Mouse (Mus musculus): ENCODE measurements around the gene Sfxn5. TPM values are rescaled to one million over a fixed set of nuclear protein-coding genes. Genes with fewer than 3 reads are reported as not detected.

The Sfxn5 gene
- polyA plus RNA-seq, 1 experiment, result 156 TPM

DNA sequence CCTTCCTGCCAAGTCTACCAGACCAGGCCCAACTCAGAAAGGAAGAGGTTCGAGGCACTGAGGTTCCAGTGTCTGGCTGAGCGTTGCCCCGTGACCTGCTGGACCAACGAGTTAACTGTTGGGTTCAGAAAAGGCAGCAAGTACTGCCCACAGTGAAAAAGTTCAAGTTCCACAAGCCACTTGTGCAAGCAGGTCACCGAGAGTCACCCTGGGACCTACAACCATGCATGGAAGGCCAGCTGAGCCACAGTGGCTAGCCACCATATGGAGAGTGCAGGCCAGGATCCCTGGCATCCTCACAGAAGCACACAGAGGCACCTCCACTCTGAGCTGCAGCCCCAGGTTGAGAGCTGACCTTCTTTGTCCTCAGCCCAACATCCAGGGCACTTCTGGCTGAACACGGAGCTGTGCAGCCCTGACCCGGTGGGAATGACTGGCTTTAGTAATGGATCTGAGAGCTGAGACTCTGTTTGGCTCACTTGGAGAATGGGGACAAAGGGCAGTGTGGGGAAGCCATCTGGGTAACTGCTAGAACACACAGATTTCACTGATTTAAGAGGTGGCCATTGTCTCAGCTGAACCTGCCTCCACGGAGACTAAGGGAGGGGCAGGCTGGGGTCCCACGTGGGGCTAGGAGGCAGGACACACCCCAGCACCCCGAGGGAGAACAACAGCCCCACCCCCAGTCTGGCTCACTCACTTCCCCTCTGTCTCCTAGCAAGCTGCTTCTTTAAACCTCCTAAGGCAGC, 39.8 kb downstream of the Sfxn5 start:
- DNase-seq (ENCODE audit: extremely low spot score in 1 of 2, low spot score in 1 of 2), result no peak

DNA sequence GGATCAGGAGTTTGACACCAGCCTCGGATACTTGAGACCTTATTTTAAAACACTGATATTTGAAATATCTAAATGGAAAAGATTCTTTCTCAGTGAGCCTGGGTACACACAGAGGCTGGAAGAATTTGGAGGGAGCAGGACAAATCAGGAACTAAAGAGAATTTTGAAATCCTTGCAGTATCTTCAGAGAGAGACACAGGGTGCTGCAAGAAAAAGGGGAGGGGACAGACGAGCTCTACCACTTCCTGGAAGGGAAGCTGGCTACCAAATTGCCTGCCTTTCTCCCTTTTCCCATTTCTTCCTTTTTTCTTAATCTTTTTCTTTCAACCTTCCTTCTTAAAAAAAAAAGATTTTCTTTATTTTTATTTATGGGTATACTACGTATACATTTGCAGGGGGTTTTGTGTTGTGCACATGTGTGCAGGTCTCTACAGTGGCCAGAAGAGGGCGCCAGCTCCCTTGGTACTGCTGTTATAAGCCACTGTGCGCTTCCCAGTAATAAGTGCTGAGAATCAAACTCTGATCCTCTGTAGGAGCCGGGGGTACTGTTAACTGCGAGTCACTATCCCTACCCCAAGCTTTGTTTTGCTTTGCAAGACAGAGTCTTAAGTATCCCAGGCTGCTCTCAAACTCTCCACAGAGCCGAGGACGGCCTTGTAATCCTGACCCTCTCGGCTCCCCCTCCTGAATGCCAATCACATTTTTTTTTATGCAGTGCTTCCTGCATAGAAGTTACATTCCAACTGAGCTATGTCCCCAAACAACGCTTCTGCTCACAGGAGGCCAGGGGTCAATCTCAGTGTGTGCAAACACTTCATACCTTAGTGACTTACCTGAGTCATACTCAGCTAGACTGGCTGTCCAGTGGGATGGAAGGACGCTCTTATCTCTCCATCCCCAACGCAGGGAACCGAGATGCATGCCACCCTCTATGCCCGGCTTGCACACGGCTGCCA, 42.1 kb downstream of the Sfxn5 start:
- no peak for DNase-seq (ENCODE audit: extremely low spot score in 1 of 2, low spot score in 1 of 2)

DNA sequence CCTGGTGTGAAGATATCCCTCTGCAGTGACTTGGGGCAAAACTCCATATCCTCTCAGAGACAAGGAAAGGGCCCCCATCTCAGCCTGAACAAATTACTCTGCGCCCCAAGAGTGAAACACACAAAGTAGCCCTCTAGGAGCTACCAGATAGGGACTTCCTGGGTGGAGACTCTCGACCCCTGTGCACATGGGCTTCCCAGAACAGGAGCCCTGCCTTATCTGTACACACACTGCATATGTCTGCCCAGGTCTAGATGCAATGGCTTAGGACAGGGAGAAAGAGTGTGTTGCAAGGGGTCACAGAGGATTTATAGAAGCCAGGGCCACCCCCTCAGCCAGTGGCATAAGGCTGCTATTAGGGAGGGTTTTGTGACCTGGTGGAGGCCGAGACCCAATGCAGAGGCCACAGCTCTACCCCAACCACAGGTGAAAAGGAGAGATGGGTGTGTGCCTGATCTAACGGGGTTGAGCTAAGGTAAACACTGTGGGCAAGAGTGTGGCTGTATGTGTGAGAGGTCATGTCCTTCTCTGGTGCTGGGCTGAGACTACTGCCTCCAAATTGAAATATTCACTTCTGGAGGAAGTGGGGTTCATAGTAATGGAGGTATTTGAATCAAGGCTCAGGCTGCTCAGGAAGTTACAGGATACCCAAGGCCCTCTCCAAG, 44.9 kb downstream of the Sfxn5 start:
- DNase-seq (ENCODE audit: extremely low spot score in 1 of 2, low spot score in 1 of 2), result no peak

DNA sequence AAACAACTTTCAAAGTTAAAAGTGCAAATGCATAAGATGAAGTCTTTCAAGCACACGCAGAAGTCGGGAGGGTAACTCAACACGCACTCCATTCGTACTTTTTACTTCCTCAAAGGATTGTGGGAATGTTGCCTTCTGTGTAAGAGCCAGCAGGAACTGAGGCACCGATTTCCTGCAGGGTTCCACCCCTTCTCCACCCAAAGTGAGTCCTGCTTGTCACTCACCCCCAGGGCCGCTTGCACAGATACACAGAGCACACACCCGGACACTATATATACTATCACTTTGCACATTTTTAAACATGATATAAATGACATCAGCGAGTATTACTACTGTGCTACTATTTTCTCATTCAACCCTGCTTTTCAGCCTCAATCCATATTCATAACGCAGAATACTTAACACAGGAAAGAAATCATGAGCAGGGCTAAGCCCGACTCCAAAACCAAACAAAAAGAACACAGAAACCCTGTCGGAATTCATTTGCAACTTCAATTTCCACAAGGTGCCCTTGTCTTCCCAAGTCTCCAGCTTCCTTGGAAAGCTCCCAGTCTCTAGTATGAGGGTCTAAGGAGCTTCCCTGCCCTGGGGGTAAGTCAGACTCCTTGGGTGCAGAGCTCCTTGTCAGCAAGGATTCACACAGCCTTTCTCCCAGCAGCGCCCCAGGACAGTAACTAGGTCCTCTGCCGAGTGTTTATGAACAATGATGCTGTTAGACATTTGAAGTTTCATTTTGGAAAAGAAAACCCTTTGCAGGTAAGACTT, 46.8 kb downstream of the Sfxn5 start:
- DNase-seq (ENCODE audit: extremely low spot score in 1 of 2, low spot score in 1 of 2), result no peak

DNA sequence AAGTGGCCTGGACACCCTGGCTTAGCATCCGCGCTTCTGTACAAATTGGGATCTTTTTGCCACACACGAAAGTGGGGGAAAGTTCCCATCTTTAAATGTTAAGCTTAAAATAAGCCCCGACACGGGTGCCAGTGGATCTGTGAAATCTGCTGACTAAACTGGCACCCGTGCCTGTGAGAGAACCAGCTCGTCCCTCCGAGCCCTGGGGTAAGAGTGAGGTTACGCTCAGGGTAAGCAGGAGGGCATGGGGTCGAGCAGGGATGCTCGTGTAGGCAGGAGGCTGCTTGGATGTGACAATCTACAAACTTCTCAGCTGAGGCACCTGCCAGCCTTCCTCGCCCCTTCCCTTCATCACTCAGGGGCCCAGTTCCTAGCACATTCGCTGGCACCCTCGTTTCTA, 52.4 kb downstream of the Sfxn5 start:
- peak; percentile 53 to 69 for DNase-seq (ENCODE audit: extremely low spot score in 1 of 2, low spot score in 1 of 2)

DNA sequence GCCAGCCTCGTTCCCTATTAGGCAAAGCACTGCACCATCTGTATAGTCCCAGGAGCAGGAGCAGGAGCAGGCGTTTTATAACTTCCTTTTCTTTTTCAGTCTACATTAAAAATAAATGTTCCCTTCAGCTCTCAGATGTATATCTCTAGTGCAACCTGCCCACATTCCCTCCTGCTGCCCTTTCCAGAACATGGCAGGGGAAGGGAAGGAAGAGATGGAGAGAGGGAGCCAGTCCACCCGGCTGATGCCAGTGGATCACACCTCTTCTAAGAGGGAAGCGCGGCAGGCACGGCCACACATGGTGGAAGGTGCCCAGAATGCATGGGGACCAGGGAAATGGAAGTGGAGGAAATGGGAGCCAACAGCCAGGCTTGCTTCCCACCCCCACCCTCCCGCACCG, 56.7 kb downstream of the Sfxn5 start:
- peak; percentile 71 to 72 for DNase-seq (ENCODE audit: extremely low spot score in 1 of 2, low spot score in 1 of 2)

DNA sequence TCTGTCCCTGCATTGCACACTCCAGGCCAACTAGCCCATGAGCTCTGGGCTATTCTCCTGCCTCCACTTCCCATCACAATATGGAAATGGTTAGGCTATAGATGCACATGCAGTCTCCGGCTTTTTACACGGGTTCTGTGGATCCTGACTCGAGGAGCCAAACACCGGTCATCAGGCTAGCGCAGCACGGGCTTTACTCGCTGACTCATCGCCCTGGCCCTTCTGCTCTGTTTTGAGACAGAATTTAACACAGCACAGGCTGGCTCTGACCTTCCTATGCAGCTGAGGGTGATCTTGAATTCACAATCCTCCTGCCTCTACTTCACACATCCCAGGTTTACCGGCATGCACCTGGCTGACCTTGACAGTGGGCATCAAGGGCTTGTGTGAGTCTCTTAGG, 60.8 kb downstream of the Sfxn5 start:
- no peak for DNase-seq (ENCODE audit: extremely low spot score in 1 of 2, low spot score in 1 of 2)

DNA sequence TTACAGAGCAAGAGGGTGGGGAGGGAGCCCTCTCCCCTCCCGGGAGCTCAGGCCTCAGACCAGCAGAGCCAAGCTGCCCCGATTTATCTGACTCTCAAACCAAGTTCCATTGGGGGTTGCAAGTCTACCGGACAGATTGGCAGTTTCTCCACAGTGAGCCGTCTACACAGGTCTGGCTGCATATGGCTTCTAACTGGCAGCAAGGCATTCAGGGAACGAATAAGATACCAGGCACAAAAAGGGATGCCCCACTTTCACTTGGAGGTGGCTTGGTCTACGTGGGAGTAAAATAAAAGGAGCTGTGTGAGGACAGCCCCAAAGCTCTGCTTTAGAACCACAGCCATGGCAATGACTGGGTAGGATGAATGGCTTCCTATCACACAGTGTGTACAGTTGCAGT, 67.2 kb downstream of the Sfxn5 start:
- peak; percentile 50 to 69 for DNase-seq (ENCODE audit: extremely low spot score in 1 of 2, low spot score in 1 of 2)

DNA sequence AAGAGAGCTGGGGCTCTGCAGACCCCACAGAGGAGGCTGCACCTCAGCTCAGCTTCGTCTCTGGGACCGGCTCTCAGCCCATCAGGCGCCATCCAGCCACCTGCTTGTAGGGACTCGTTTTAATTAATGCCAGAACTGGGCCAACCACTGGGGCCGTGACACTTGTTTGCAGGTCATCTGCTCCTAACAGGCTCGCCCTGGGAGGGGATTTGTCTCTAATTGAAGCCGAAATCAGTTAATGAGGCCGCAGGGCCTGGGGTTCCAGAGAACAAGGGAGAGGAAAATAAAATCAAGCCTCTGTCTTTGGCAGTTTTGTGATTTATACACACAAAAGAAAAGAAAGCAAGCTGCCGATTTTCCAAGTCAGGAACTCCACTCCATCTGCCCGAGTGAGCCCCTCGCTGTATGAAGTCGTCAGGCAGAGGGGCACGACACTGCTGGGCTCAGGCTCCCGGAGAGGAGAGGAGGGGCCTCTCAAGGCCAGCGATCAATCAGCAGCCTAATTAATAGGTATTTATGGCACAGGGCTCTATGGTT, 68.2 kb downstream of the Sfxn5 start:
- no peak for DNase-seq (ENCODE audit: extremely low spot score in 1 of 2, low spot score in 1 of 2)

DNA sequence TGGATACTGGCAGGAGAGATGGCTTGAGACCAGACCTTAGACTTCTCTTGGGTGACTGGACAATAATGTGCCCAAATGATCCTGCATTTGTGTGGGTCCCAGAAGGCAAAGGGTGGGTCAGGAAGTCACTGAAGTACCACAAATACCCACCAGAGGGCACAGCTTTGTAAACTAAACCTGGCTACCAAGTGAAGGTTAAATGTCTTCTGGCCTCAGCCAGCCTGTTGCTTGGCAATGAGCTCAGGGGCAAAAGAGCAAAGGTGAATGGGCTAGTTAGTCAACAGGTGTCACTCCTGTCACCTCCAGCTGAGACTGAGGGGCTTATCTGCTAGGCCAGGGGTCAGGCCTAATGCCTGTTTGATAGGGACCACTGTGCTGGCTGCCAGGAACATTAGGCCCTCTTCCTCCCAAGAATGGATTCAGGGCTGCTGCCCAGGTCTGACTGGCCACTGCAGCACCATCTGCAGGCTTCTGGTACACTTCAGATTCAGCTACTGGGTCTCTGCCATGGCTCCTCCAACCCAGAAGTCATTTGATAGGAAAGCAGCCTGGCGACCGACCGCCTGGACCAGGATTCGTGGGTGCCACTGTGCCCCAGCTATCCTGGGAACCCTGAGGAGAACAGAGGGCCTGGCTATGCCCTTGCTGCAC, 70.2 kb downstream of the Sfxn5 start:
- peak in 1 of 2 experiments; percentile 55 for DNase-seq (ENCODE audit: extremely low spot score in 1 of 2, low spot score in 1 of 2)

DNA sequence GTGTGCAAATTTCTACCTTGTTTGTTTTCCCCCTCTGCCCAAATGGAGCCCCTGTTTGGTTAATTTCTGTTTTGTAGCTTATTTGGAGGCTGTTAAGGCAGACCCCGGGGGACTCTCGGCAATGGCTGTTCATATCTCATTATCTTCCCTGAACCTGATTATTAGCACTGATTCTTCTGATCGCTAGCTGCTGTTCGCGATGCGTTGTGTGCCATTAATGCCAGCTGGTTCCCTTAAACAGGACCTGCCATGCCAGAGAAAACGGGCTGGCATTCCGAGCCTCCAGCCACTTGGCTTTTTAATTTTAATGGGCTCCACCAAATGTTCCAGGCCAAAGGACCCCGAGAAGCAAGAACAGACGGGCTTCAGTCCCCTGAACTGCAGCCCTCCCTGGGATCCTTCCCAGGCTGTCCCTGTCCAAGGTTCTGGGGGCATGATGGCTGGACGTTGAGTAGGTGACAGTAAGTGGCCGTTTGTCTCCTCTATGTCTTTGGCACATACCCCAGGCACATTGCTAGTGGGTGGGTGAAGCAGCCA, 74.1 kb downstream of the Sfxn5 start:
- DNase-seq (ENCODE audit: extremely low spot score in 1 of 2, low spot score in 1 of 2), result no peak

DNA sequence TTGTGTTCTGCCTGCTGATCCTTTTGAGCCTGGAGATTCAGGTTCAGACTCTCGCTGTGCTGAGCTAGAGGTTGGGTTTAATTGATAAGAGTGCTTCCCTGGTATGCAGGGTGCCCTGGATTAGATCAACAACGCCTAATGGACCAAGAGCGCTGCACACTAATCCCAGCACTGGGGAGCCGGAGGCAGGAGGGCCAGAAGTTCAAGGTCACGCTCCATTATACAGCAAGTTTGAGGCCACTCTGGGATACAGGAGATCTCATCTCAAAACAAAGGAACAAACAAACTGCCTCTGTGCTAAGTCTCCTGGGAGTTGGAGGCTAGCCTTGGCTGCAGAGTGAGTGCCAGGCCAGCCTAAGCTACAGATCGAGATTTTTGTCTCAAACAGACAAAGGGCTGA, 77.6 kb downstream of the Sfxn5 start:
- DNase-seq (ENCODE audit: extremely low spot score in 1 of 2, low spot score in 1 of 2), result no peak

DNA sequence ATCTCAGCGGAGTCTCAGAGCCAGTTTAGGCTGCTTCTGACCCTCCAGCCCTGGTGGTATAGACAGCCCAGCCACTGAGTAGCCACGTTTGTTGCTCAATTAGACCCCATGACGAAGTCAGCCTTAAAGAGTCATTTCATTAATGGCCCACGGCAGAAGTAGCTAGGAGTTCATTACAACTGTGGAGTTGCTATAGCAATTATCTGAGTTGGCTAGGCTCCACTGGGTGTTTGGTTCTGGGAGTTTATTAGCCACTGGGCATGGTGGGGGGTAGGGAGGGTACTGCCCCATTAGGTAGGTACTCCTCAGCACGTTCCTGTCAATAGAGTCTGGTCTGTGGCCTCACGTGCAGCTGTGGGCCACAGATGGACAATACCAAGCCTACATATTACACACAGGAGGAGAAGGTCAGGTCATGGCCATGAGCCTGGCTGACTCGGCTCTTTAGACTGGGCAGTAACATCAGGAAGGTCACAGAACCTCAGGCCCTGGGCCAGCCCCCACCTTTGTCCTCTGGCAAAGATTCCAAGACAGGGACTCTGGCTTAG, 79.2 kb downstream of the Sfxn5 start:
- no peak for DNase-seq (ENCODE audit: extremely low spot score in 1 of 2, low spot score in 1 of 2)

DNA sequence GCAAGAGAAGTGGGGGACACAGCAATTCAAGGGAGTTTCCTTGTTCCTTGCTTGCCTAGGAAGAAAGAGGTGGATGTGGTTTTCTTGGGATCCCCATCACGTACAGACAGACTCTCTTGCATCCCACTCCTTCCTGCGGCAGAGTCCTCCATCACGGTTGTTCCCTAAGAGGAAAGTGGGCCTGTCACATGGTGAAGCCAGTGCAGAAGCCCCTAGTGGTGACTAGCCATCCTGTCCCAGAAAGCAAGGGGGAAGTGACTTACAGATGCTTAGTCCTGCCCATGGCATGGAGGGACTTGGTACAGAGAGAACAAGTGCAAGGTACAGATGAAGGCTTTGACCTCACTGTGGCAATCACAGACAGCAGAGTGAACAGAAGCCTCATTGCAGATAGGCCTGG, 79.9 kb downstream of the Sfxn5 start:
- no peak for DNase-seq (ENCODE audit: extremely low spot score in 1 of 2, low spot score in 1 of 2)

DNA sequence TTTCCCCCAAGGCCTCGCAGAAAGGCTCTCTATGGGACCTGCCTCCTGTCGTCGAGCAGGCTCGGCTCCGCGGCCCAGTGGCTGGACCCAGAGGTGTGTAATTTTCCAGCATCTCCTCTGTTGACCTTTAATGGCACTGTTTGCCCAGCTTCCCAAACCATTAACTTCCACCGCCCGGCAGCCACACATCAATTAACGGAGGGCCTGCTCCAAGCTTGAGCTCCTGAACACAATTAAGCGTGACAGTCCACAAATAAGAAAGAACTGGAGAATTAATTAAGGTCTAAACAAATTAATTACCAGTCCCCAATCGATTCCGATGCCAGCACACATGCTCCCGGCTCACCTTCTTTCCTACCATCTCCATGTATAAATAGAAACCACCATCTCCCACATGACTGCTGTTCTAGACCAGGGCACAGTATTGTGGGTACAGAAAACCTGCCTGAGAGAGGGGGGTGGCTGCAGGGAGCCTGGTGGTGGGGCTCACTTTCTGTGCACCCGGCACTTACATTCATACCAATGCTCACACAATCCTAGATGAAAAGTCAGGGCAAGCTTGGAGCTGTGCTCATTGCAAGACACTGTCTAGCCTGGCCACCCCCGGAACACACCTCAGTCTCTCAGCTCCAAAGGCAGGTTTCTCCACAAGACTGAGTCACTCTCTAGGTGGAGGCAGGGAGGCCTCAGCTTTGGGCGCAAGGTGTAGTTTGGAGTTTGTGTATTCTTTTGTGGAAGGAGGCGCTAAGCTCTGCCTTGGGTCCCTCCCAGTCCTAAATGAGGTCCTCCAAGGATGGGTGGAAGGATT, 80.8 kb downstream of the Sfxn5 start:
- DNase-seq (ENCODE audit: extremely low spot score in 1 of 2, low spot score in 1 of 2), result peak in 1 of 2 experiments; percentile 45

DNA sequence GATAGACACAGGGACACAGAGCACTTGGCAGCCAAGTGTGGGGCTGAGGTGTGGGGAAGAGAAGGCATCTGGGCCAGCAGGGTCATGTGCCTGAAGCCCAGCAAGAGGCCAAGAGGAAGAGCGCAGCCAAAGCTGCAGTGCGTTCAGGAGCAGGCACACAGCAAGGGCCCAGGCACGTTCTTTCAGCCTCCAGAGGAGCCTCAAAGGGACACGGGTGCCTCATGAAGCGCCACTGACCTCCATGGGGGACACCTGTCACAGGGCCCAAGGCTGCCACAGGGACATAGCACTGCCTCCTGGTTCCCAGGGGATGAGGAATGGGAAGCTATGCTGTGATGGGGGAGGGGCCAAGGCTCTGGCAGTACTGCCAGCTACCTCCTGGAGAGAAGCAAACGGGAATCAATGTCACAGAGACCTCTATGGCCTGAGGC, 82.4 kb downstream of the Sfxn5 start:
- DNase-seq (ENCODE audit: extremely low spot score in 1 of 2, low spot score in 1 of 2), result no peak

DNA sequence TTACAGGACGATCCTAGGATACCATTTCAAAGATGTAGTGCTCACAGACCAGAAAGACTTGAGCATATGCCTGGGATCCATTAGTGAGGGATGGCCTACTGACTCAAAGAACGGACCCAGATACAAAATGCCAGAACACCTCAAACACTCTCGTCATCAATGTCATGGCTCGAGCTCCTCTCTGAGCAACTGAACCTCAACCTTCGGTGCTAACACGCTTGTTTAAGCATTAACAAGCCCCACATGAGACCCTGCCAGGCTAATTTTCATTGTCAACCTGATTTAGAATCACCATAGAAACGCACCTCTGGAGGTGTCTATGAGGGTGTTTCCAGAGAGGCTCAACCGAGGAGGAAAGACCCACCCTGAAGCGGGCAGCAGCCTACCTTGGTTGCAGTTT, 83.4 kb downstream of the Sfxn5 start:
- DNase-seq (ENCODE audit: extremely low spot score in 1 of 2, low spot score in 1 of 2), result no peak

DNA sequence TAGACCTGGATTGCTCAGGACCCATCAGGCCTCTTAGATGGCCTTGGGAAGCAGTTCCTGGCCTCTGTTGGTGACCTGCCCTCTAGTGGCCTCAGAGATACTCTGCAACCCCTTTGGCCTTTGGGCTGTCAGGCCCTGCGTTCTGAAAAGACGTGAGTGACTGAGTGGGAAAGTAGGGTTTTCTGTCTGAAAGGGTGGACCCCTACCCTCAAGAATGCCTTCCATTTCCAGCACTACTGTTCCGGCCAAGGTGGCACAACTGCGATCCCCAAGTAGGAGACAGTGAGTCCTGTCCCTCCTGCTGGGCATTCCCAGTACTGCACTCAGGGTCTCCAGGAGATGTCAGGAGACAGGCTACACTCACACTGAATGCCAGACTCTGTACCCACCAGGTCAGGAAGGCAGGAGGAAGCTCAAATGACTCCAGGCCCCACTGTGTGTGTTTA, 94.2 kb downstream of the Sfxn5 start:
- DNase-seq (ENCODE audit: extremely low spot score in 1 of 2, low spot score in 1 of 2), result peak in 1 of 2 experiments; percentile 69

Measured in frontal cortex, adult 2 months (tissue).